Mouse (Mus musculus) liver, embryonic 16.5 days (tissue): ENCODE measurements around the gene Msantd1. TPM values are rescaled to one million over a fixed set of nuclear protein-coding genes. Genes with fewer than 3 reads are reported as not detected.
A peak's percentile ranks its signal among the peaks of the same experiment; 100 is the strongest.

Experiments used
- ATAC-seq: fragments of 200-750 bp; cut with Nextera tagmentation; 2 replicates; pipeline ENCODE4 v1.8.0; 2017; ENCODE audit warnings: low read depth, mild to moderate bottlenecking, moderate number of reproducible peaks, moderate library complexity
- H3K27ac ChIP-seq: fragments of 300-500 bp; sonication (generic); 2 replicates; pipeline ENCODE4 v1.5.1; 2014; ENCODE audit warnings: mild to moderate bottlenecking, low read length
- H3K27me3 ChIP-seq: fragments of 300-500 bp; sonication (generic); 2 replicates; pipeline ENCODE4 v1.6.1; 2014; ENCODE audit warnings: low read depth, low read length, mixed read lengths; ENCODE audit not compliant: control insufficient read depth, insufficient read depth
- H3K36me3 ChIP-seq: fragments of 300-500 bp; sonication (generic); 2 replicates; pipeline ENCODE4 v1.6.1; 2014; ENCODE audit warnings: mild to moderate bottlenecking; ENCODE audit not compliant: control insufficient read depth, insufficient read depth
- H3K4me1 ChIP-seq: fragments of 300-500 bp; sonication (generic); 2 replicates; pipeline ENCODE4 v1.6.1; 2014; ENCODE audit warnings: low read depth, low read length, mixed read lengths; ENCODE audit not compliant: control insufficient read depth
- H3K4me2 ChIP-seq: fragments of 300-500 bp; sonication (generic); 2 replicates; pipeline ENCODE4 v1.6.1; 2014; ENCODE audit warnings: low read depth, low read length, mixed read lengths
- H3K4me3 ChIP-seq: fragments of 300-500 bp; sonication (generic); 2 replicates; pipeline ENCODE4 v1.5.1; 2014; ENCODE audit warnings: low read depth, mild to moderate bottlenecking, low read length
- H3K9ac ChIP-seq: fragments of 300-500 bp; sonication (generic); 2 replicates; pipeline ENCODE4 v1.6.1; 2014; ENCODE audit warnings: low read depth, low read length
- H3K9me3 ChIP-seq: fragments of 300-500 bp; sonication (generic); replicated peaks from 2 replicates; pipeline ENCODE4 v1.6.1; 2016; ENCODE audit warnings: low read length; ENCODE audit not compliant: control insufficient read depth
- WGBS: fragments of 180-500 bp; shearing (Covaris S2); extraction: QIAGEN DNeasy Blood & Tissue Kit; methylation state at CpG from one replicate; pipeline ENCODE4 v1.1.7; 2014; ENCODE audit not compliant: insufficient replicate concordance; 5-methylcytosine and 5-hydroxymethylcytosine counted together
- polyA plus RNA-seq: library from polyadenylated mRNA; unstranded; fragments of >200 nt; fragmentation: Nextera tagmentation; extraction: Ambion mirVana; gene quantifications from 2 replicates; pipeline ENCODE4 v1.2.1, GENCODE M21; 2015

Gene Msantd1
- polyA plus RNA-seq, 1 experiment from 2014 or later = 0.37 TPM

DNA sequence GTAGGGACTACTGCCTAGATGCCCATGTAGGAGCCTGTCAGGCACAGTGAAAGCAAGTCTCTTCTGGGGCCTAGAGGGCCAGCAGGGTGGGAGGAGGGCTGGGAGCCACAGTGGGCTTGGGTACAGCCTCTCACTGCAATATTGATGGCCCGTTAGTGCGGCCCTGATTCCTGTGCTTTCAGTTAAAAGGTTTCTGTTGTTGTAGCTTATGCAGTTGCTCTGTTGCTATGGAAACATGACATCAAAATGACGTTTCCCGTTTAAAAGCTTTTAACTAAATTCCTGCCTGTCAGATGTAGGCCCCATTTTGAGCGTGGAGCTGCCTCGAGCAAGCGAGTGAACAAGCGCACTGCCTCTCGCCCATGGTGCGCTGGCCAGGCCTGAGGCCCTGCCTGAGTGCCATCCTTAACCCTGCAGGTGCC, 9.4 kb downstream of the Msantd1 start:
- no peak overlapping the region for H3K9ac ChIP-seq
- ATAC-seq = no peak
- 86% methylated on average over 10 of the region's 10 CpGs for WGBS
- no peaks in the 10 kb centered on the region for H3K27me3 ChIP-seq
- H3K36me3 ChIP-seq = no peaks in the 10 kb centered on the region
- H3K4me2 ChIP-seq = no peak overlapping the region
- H3K27ac ChIP-seq = no peak overlapping the region
- H3K4me3 ChIP-seq = no peak overlapping the region
- H3K9me3 ChIP-seq = no peaks in the 10 kb centered on the region
- H3K4me1 ChIP-seq = peaks cover 23% of the 10 kb centered on the region

DNA sequence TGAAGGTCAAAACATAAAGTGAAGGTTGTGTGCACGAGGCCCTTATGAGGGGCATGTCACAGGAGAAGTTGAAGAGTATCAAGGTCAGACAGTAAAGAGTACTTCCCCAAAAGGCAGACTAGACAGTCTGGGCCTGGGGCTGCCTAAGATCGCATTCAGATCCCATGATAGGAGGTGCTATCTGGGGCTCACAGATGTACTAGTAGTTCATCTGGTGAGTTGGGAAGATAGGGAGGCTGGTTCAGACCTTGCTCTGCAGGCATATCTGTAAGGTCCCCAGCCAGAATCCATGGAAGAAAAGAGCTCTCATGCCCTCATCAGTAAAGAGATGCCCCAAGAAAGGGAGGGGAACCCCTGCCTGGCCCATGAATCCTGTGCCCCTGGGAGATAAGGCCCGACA, 11.0 kb downstream of the Msantd1 start:
- H3K4me1 ChIP-seq = peaks cover 31% of the 10 kb centered on the region

DNA sequence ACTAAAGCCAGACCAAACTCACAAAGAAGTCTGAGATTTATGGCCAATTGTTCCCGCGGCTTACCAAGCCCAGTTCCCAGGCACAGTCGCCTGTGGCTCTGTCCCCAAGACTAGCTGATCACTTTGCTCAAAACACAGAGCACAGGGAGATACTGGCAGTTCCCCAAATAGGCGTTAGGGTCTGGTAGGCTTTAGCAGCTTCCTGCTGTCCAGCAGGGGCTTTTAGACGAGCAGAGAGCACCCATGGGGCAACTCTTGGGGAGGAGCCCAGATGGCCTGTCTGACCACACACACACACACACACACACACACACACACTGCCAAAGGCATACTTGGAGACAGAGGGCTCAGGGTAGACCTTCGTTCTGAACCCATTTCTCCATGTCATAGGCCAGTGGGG, 14.7 kb downstream of the Msantd1 start:
- Histone ChIP-seq H3K9me3 (no peaks in the 10 kb centered on the region; the same call in 1 of the 2 replicates), H3K27ac (peak overlapping the region; percentile 25; the same call in 1 of the 2 replicates), H3K27me3 (no peaks in the 10 kb centered on the region), H3K4me2 (no peak overlapping the region), H3K4me3 (no peak overlapping the region), H3K9ac (no peak overlapping the region), H3K36me3 (no peaks in the 10 kb centered on the region), H3K4me1 (peaks cover 39% of the 10 kb centered on the region)
- no peak for ATAC-seq
- 64% methylated on average over 6 of the region's 6 CpGs for WGBS

More for the DNA sequence above, 11.0 kb downstream of the Msantd1 start:
- Histone ChIP-seq H3K9ac (no peak overlapping the region; the same call in 1 of the 2 replicates), H3K36me3 (no peaks in the 10 kb centered on the region), H3K9me3 (no peaks in the 10 kb centered on the region), H3K4me3 (no peak overlapping the region), H3K27ac (peak overlapping the region; percentile 43; the same call in 1 of the 2 replicates), H3K27me3 (no peaks in the 10 kb centered on the region), H3K4me2 (no peak overlapping the region)
- WGBS = 23% methylated on average over 3 of the region's 3 CpGs
- peak; percentile 74 for ATAC-seq

DNA sequence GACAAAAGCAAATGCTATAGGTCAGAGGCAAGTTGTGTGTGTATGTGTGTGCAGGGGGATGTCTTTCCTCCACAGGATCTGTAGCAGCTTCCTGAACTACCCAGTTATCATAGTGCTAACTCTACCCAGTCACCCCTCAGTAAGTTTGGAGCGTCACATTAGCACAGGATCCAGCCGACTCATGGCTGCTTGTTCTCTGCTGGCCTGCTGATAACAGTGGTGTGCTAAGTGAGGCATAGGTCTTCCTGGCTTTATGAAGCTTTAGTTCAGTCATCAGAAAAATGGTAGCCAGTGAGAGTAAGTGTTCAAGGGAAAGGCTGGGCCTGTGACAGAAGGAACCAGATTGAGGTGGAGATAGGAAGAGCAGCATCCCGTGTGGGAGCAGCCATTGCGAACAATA, 16.1 kb downstream of the Msantd1 start:
- no peaks in the 10 kb centered on the region for H3K27me3 ChIP-seq
- peak overlapping the region; percentile 90 for H3K27ac ChIP-seq
- H3K4me3 ChIP-seq = no peak overlapping the region
- no peaks in the 10 kb centered on the region; the same call in 1 of the 2 replicates for H3K9me3 ChIP-seq
- WGBS = 40% methylated on average over 4 of the region's 4 CpGs
- peak; percentile 91 for ATAC-seq
- peaks cover 33% of the 10 kb centered on the region for H3K4me1 ChIP-seq
- H3K4me2 ChIP-seq = peak overlapping the region; percentile 34
- H3K36me3 ChIP-seq = no peaks in the 10 kb centered on the region
- H3K9ac ChIP-seq = peak overlapping the region; percentile 16; the same call in 1 of the 2 replicates

DNA sequence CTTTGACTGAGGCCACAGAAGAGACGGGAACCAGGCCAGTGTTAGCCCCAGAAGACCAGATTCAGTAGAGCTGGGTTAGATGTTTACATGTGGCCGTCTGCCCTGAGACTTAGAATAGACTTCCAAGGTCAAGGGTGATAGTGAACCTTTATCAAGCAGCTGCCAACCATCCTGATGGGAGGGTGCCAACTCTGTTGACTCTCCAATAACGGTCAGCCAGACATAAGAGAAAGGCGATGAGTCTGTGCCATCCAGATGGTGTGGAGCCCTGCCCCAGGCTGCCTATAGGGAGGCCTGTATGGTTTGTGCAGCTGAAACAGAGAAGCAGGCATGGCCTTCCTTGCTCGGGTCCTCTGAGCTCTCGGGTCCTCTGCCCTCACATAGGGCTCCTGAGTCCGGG, 16.7 kb downstream of the Msantd1 start:
- Histone ChIP-seq H3K27ac (peak overlapping the region; percentile 90), H3K9me3 (no peaks in the 10 kb centered on the region; the same call in 1 of the 2 replicates), H3K4me2 (peak overlapping the region; percentile 34)

DNA sequence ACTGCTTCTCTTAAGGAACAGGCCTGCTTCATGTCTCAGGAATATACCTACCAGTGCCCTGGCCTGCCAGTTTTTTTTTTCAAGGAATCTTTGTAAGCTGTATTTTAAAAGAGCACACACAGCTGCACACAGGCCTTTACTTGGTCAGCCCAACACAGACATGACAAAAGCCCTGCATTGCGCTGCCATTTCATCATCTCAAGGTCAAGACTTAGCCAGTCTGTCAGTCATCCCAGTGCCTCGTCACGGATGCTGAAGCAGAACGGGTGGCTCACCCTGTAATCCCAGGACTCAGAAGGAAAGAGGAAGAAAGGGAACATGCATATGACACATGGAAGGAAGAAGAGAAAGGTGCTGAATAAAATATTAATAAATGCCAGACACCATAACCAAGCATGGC, 19.8 kb downstream of the Msantd1 start:
- H3K36me3 ChIP-seq = no peaks in the 10 kb centered on the region
- WGBS = 87% methylated on average over 4 of the region's 4 CpGs
- H3K4me3 ChIP-seq = no peak overlapping the region
- H3K4me2 ChIP-seq = no peak overlapping the region
- H3K9me3 ChIP-seq = no peaks in the 10 kb centered on the region; the same call in 1 of the 2 replicates
- H3K9ac ChIP-seq = no peak overlapping the region
- peaks cover 59% of the 10 kb centered on the region for H3K4me1 ChIP-seq
- no peak overlapping the region for H3K27ac ChIP-seq
- no peaks in the 10 kb centered on the region for H3K27me3 ChIP-seq
- no peak for ATAC-seq

More for the DNA sequence above, 16.7 kb downstream of the Msantd1 start:
- ATAC-seq = peak; percentile 81
- Histone ChIP-seq H3K4me3 (no peak overlapping the region), H3K9ac (peak overlapping the region; percentile 16; the same call in 1 of the 2 replicates), H3K36me3 (no peaks in the 10 kb centered on the region), H3K4me1 (peaks cover 32% of the 10 kb centered on the region), H3K27me3 (no peaks in the 10 kb centered on the region)
- 54% methylated on average over 7 of the region's 7 CpGs for WGBS

DNA sequence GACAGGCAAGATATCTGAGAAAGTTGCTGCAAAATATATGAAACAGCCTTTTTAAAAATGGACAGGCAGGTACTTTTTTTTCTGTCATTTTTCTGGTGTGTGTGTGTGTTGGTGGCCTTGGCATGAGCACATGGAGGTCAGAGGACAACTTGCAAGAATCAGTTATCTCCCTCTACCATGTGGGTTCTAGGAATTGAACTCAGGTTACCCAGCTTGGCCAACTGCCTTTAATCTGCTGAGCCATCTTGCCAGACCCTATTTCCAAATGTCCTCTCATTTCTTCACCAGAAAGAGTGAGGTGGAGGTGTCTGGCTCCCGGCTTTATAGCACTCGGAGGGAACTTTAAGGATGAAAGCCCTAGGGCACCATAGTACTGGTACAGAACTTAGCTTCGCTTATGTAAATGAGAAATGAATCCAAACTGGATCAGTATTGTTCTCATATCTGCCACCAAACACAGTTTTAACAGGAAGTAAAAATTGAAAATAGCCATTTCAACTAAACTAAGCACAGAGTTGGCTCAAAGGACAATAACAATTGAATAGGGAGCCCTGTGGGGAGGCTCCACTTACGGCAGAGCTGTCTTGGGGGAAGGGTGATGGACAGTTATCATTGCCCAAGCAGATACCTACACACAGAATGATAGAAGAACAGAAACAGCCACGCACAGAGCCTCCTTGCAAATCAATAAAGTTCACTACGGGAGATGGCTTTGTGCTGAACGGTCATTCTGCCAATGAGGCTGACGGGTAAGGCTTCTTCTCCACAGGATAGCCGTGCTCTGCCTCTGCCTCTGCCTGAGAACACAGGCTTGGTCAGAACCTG, 22.6 kb downstream of the Msantd1 start:
- peak; percentile 90 for ATAC-seq
- peak overlapping the region; percentile 87 for H3K27ac ChIP-seq
- no peaks in the 10 kb centered on the region for H3K36me3 ChIP-seq
- H3K9me3 ChIP-seq = no peaks in the 10 kb centered on the region; the same call in 1 of the 2 replicates
- WGBS = 28% methylated on average over 9 of the region's 9 CpGs
- peaks cover 36% of the 10 kb centered on the region for H3K4me1 ChIP-seq
- peak overlapping the region; percentile 29 for H3K9ac ChIP-seq
- no peaks in the 10 kb centered on the region for H3K27me3 ChIP-seq
- H3K4me3 ChIP-seq = no peak overlapping the region
- peak overlapping the region; percentile 28 for H3K4me2 ChIP-seq

DNA sequence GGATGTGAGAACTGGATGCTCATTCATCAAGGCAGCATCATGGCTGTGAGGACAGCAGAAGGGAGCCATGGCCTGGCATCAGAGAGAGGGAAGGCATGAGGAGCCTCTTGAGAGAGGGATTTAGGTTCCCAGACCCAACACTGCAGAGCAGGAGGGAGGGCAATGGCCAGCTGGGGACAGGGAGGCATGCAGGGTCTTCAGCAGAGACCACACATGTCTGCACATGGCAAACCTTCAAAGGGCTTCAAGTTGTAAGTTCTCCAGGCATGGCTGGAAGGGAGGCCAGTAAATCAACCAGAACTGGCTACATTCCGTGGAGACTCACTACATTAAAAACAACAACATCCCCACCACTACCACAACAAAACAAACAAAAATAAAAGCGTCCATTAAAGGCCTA, 23.3 kb downstream of the Msantd1 start:
- H3K27ac ChIP-seq = peak overlapping the region; percentile 87
- H3K4me1 ChIP-seq = peaks cover 36% of the 10 kb centered on the region
- H3K9me3 ChIP-seq = no peaks in the 10 kb centered on the region; the same call in 1 of the 2 replicates
- H3K27me3 ChIP-seq = no peaks in the 10 kb centered on the region
- WGBS = 61% methylated on average over 2 of the region's 2 CpGs
- peak overlapping the region; percentile 28; the same call in 1 of the 2 replicates for H3K4me2 ChIP-seq
- H3K4me3 ChIP-seq = no peak overlapping the region
- peak overlapping the region; percentile 29 for H3K9ac ChIP-seq
- no peaks in the 10 kb centered on the region for H3K36me3 ChIP-seq
- 0 out of 2 replicates have a peak, but pooled peaks have one; percentile 1 for ATAC-seq
